Mouse (Mus musculus) spleen, adult 2 months (tissue): ENCODE results near the gene Ache.
"Not testable (repeated sequence)": the region's sequence is repeated elsewhere in the genome, so short reads cannot be mapped to it uniquely, and the experiment has no call there.

ENCODE experiments used
- CTCF ChIP-seq: fragments of 200-500 bp; IDR thresholded peaks from 2 replicates; pipeline ENCODE4 v1.5.1; 2011; ENCODE audit warnings: mild to moderate bottlenecking, inconsistent platforms; ENCODE audit not compliant: insufficient read depth, insufficient read length, insufficient replicate concordance; ENCODE audit errors: extremely low read depth
- POLR2A ChIP-seq: fragments of 200-500 bp; IDR thresholded peaks from 2 replicates; pipeline ENCODE4 v1.6.1; 2011; ENCODE audit warnings: low read depth, low read length, inconsistent platforms

DNA sequence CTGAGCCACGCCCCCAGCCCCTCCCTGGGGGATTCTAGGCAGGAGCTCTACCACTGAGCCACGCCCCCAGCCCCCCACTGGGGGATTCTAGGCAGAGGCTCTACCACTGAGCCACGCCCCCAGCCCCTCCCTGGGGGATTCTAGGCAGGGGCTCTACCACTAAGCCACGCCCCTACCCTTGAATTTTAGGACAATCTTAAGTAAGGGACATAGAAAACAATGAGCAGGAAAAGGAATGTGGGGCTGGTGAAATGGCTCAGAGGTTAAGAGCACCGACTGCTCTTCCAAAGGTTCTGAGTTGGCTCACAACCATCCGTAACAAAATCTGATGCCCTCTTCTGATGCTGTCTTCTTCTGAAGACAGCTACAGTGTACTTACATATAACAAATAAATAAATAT lies 2.9 kb upstream of the Ache start:
- not testable (repeated sequence) for TF ChIP-seq CTCF, POLR2A
